Mouse (Mus musculus) liver, adult 2 months (tissue): ENCODE measurements around the gene Lnx1. TPM values are rescaled to one million over a fixed set of nuclear protein-coding genes. Genes with fewer than 3 reads are reported as not detected.
A peak's percentile ranks its signal among the peaks of the same experiment; 100 is the strongest.

Source experiments
- DNase-seq: peaks from one replicate; pipeline ENCODE4 v3.0.0-alpha.2; 2011; ENCODE audit warnings: low read depth, low spot score; ENCODE audit errors: extremely low read depth
- H3K27ac ChIP-seq: fragments of 200-500 bp; replicated peaks from 2 replicates; pipeline ENCODE4 v1.5.1; 2012; ENCODE audit warnings: low read depth, mild to moderate bottlenecking, control low read depth, inconsistent platforms, low read length; ENCODE audit not compliant: insufficient read depth
- H3K27me3 ChIP-seq: fragments of 200-500 bp; 2 replicates; pipeline ENCODE4 v1.6.1; 2012; ENCODE audit warnings: mild to moderate bottlenecking, moderate library complexity, low read length, inconsistent platforms; ENCODE audit not compliant: control insufficient read depth, insufficient read depth
- H3K36me3 ChIP-seq: fragments of 200-500 bp; 2 replicates; pipeline ENCODE4 v1.6.1; 2012; ENCODE audit warnings: low read length, inconsistent platforms; ENCODE audit not compliant: control insufficient read depth, insufficient read depth
- H3K4me1 ChIP-seq: fragments of 200-500 bp; 2 replicates; pipeline ENCODE4 v1.6.1; 2011; ENCODE audit warnings: low read length; ENCODE audit not compliant: control insufficient read depth, insufficient read depth
- H3K4me3 ChIP-seq: fragments of 200-500 bp; 2 replicates; pipeline ENCODE4 v1.5.1; 2011; ENCODE audit warnings: low read depth, mild to moderate bottlenecking, control low read depth, low read length, moderate library complexity; ENCODE audit not compliant: insufficient read depth
- H3K79me2 ChIP-seq: fragments of 200-500 bp; 2 replicates; pipeline ENCODE4 v1.6.1; 2012; ENCODE audit warnings: inconsistent platforms, mild to moderate bottlenecking, low read length, moderate library complexity; ENCODE audit not compliant: control insufficient read depth, insufficient read depth
- H3K9ac ChIP-seq: fragments of 200-500 bp; 2 replicates; pipeline ENCODE4 v1.6.1; 2012; ENCODE audit warnings: low read depth, mild to moderate bottlenecking, control low read depth, inconsistent platforms, low read length
- CTCF ChIP-seq: fragments of 200-500 bp; IDR thresholded peaks from 2 replicates; pipeline ENCODE4 v1.5.1; 2011; ENCODE audit warnings: low read depth, low read length, control low read depth
- POLR2A ChIP-seq: fragments of 200-500 bp; IDR thresholded peaks from 2 replicates; pipeline ENCODE4 v1.6.1; 2011; ENCODE audit warnings: low read length, control low read depth; ENCODE audit not compliant: insufficient read depth; ENCODE audit errors: extremely low read depth
- WGBS: fragments of 180-500 bp; shearing (Covaris S2); methylation state at CpG from one replicate; pipeline ENCODE4 v1.1.7; 2018; 5-methylcytosine and 5-hydroxymethylcytosine counted together
- polyA plus RNA-seq: library from polyadenylated mRNA; depleted of rRNA; stranded (reverse); fragments of >200 nt; gene quantifications from 2 replicates; pipeline ENCODE4 v1.2.3, GENCODE M21; 2012
- total RNA-seq: library from RNA; depleted of rRNA; stranded (reverse); fragments of >200 nt; gene quantifications from 2 replicates; pipeline ENCODE4 v1.2.3, GENCODE M21; 2014

Lnx1 gene
- total and polyA plus RNA-seq, 2 experiments, result 0.42 to 1.0 TPM

DNA sequence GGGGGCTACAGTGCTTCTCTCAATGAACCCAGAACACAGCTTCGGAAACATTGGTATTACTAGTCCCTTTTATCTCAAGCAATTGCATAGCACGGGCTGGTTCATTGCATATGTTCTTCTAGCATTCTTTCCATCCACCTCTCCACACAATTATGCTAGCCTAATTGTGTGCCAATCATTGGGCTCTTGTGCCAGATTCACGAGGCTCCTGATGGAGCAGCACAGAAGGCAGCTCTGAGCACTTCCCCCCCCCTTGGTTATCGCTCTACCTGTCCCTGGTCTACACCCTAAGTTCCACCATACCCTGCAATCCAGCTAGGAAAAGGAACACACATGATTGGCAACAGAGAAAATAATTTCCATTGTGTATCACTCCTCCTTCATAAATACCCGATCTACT, 43.4 kb downstream of the Lnx1 start:
- Histone ChIP-seq H3K79me2 (no peaks in the 10 kb centered on the region; the same call in 1 of the 2 replicates), H3K9ac (no peak overlapping the region), H3K4me1 (0 out of 2 replicates have a peak, but pooled peaks cover 3% of the 10 kb centered on the region), H3K4me3 (no peak overlapping the region), H3K36me3 (no peaks in the 10 kb centered on the region), H3K27ac (no peak overlapping the region), H3K27me3 (no peaks in the 10 kb centered on the region)
- TF ChIP-seq POLR2A, result no peak
- no peak for TF ChIP-seq CTCF
- WGBS, result 86% methylated on average over 5 of the region's 5 CpGs
- no peak for DNase-seq

DNA sequence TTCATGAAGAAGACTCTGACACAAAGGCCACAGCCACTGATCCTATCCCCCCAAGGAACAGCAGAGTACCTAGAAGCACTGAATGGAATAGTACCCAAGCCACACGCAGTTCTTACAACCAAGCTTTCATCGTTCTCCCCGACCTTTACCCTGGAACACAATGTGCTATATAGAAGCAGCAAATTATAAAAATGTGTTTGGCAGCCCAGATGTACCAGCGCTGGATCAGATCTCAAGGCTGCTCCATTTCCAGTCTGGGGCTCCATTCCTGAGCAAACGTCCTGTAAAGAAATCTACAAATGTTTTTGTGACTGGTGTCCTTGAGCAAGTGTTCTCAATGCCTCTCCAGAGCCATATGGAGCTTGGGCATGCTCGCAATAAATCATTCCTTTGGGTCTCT, 44.8 kb downstream of the Lnx1 start:
- Histone ChIP-seq H3K79me2 (no peaks in the 10 kb centered on the region; the same call in 1 of the 2 replicates), H3K9ac (no peak overlapping the region), H3K36me3 (no peaks in the 10 kb centered on the region), H3K4me1 (0 out of 2 replicates have a peak, but pooled peaks cover 3% of the 10 kb centered on the region), H3K27me3 (no peaks in the 10 kb centered on the region), H3K27ac (no peak overlapping the region), H3K4me3 (no peak overlapping the region)
- TF ChIP-seq CTCF, result no peak
- DNase-seq, result no peak
- WGBS, result 90% methylated on average over 6 of the region's 6 CpGs

DNA sequence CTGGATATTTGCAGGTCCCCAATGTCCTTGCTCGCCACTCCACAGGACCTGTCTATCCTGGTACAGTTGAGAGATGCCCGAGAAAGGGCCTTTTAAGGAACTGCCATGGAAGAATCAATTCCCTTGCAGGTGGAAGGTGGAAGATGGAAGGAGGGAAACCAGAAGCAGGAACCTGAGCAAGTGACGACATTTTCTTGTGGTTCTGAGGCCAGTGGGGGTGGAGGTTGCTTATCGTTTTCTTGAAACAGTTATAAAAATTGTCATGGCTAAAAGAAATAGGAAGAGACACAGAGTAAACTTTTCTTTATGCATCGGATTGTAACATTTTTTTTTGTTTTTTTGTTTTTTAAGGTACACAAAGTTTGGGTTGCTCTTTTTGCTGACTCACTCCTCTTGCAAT, 46.3 kb downstream of the Lnx1 start:
- H3K27ac ChIP-seq, result no peak overlapping the region
- no peaks in the 10 kb centered on the region for H3K27me3 ChIP-seq
- H3K4me3 ChIP-seq, result no peak overlapping the region
- 91% methylated on average over 5 of the region's 5 CpGs for WGBS
- H3K9ac ChIP-seq, result no peak overlapping the region
- TF ChIP-seq CTCF (no peak), POLR2A (no peak)
- DNase-seq, result no peak
- H3K36me3 ChIP-seq, result no peaks in the 10 kb centered on the region
- H3K4me1 ChIP-seq, result 0 out of 2 replicates have a peak, but pooled peaks cover 3% of the 10 kb centered on the region
- H3K79me2 ChIP-seq, result no peaks in the 10 kb centered on the region; the same call in 1 of the 2 replicates

GRCm38 (mm10) chr5:74654527-74654926, 48.2 kb downstream of the Lnx1 start:
- Histone ChIP-seq H3K4me1 (peaks cover 1% of the 10 kb centered on the region; the same call in 1 of the 2 replicates), H3K4me3 (no peak overlapping the region), H3K27ac (no peak overlapping the region), H3K27me3 (no peaks in the 10 kb centered on the region), H3K9ac (no peak overlapping the region), H3K79me2 (no peaks in the 10 kb centered on the region; the same call in 1 of the 2 replicates), H3K36me3 (no peaks in the 10 kb centered on the region)
- 84% methylated on average over 6 of the region's 6 CpGs for WGBS
- no peak for DNase-seq
- TF ChIP-seq CTCF (no peak), POLR2A (no peak)

DNA sequence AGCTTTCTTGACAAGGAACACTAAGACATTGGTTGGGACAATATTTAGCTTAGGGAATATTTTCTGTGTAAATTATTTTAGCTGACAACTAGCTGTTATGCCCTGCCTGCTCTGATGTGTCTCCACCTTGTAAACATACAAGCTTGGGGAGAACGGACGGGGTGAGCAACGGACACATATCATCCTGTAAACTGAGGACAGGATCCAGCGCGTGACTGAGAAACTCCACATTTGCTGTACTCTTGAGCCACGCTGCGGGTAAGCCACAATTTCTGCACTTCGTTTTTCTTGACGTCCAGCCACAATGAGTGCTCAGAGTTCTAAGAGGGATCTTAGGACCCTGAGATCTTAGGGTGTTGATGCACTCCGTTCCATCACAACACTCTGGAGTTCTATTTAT, 48.9 kb downstream of the Lnx1 start:
- Histone ChIP-seq H3K27ac (no peak overlapping the region), H3K9ac (no peak overlapping the region), H3K27me3 (no peaks in the 10 kb centered on the region), H3K4me1 (peaks cover 4% of the 10 kb centered on the region), H3K79me2 (no peaks in the 10 kb centered on the region; the same call in 1 of the 2 replicates), H3K4me3 (no peak overlapping the region), H3K36me3 (no peaks in the 10 kb centered on the region)
- DNase-seq, result no peak
- WGBS, result 97% methylated on average over 10 of the region's 10 CpGs
- TF ChIP-seq POLR2A (no peak), CTCF (no peak)

- H3K27ac ChIP-seq, result peak overlapping the region; percentile 71
- peaks cover 20% of the 10 kb centered on the region for H3K4me1 ChIP-seq
- TF ChIP-seq POLR2A (no peak), CTCF (no peak)
- H3K27me3 ChIP-seq, result no peaks in the 10 kb centered on the region
- no peak overlapping the region for H3K4me3 ChIP-seq
- no peaks in the 10 kb centered on the region for H3K79me2 ChIP-seq
- H3K36me3 ChIP-seq, result no peaks in the 10 kb centered on the region
- 16% methylated on average over 1 of the region's 1 CpGs for WGBS
- H3K9ac ChIP-seq, result no peak overlapping the region
- DNase-seq, result peak; percentile 81
Observed at GRCm38 (mm10) chr5:74649122-74649521, 53.6 kb downstream of the Lnx1 start.
